ENCODE assay signal across 24 mouse cellular contexts in genomic region chr16:20357837-20358236, GRCm38 (mm10). TPM values are rescaled to one million over a fixed set of nuclear protein-coding genes. Genes with fewer than 3 reads are reported as not detected.
DNase-seq lines count a peak whose midpoint lies in the region; TF ChIP-seq lines count a peak whose summit lies in the region.
"Had no signal": no experiment of that assay in that cellular context is flagged by ENCODE, and none has a peak within 500 bp of the region (broad histone marks: within the 10 kb centered on the region; RNA-seq: fewer than 3 reads in every experiment).

No protein-coding gene starts in this region.

- 71% methylated on average over 5 of the region's 5 CpGs for WGBS in spleen, adult 2 months

- no peaks in the 10 kb centered on the region for H3K27me3 ChIP-seq in spleen, adult 2 months (ENCODE audit: control insufficient read depth, insufficient read depth, low read length)
- H3K27me3 ChIP-seq: forebrain, embryonic 13.5 days; heart, embryonic 13.5 days had no signal

- peaks cover 6% of the 10 kb centered on the region for H3K36me3 ChIP-seq in spleen, adult 2 months (ENCODE audit: control insufficient read depth, insufficient read depth, low read length)

- H3K27ac ChIP-seq in spleen, adult 2 months (ENCODE audit: insufficient read depth, low read length) = 0 out of 2 replicates have a peak overlapping the region, but pooled peaks have one; percentile 2
- H3K27ac ChIP-seq: forebrain, embryonic 13.5 days; heart, embryonic 13.5 days; hindbrain, embryonic 10.5 days; midbrain, embryonic 10.5 days had no signal

- no peaks in the 10 kb centered on the region; the same call in 1 of the 2 replicates for H3K4me1 ChIP-seq in spleen, adult 2 months (ENCODE audit: control insufficient read depth, insufficient read depth, insufficient read length)
- H3K4me1 ChIP-seq: forebrain, embryonic 13.5 days; hindbrain, embryonic 10.5 days; midbrain, embryonic 10.5 days had no signal

- no peak for TF ChIP-seq POLR2A in spleen, adult 2 months (IDR thresholded peaks at IDR 0.05; ENCODE audit: low read depth, low read length)

- no peak overlapping the region for H3K4me3 ChIP-seq in spleen, adult 2 months (ENCODE audit: extremely low read depth, insufficient read depth, insufficient read length)
- H3K4me3 ChIP-seq: forebrain, embryonic 13.5 days; heart, embryonic 13.5 days; hindbrain, embryonic 10.5 days; midbrain, embryonic 10.5 days had no signal

- no peak for TF ChIP-seq CTCF in spleen, adult 2 months (IDR thresholded peaks at IDR 0.05; ENCODE audit: extremely low read depth, insufficient read depth, insufficient read length, insufficient replicate concordance)

- intact Hi-C loops in heart, postnatal 25 days (cut with DNase I) = no loop called here

- peak; percentile 11 for DNase-seq in heart, adult 8-10 months (ENCODE audit: low spot score)
- DNase-seq in heart, postnatal 25 days (ENCODE audit: low spot score) = no peak
- no peak for DNase-seq in spleen, adult 2 months (ENCODE audit: low read depth in 1 of 2, low spot score in 2 of 2)
- no peak for DNase-seq in spleen, adult 12 weeks (ENCODE audit: low spot score)
- peak; percentile 32 to 38 for DNase-seq in lung, postnatal 4 days
- DNase-seq in right cerebral cortex, postnatal 10 days (ENCODE audit: low spot score in 2 of 2) = no peak
- no peak for DNase-seq in embryo, embryonic 9.5 days (ENCODE audit: extremely low spot score)
- no peak for DNase-seq in ovary, adult 18-20 months (ENCODE audit: low spot score)
- DNase-seq: adrenal gland, postnatal 14 days; cerebellum, adult 9-11 months; embryo, embryonic 11 days; kidney, adult 18-20 months; kidney, postnatal 10 days; lung, embryonic 14.5 days; thymus, postnatal 14 days had no signal

RNA-seq across cellular contexts. Expression of gene Cyp2ab1, which starts 32.6 kb away (rescaled TPM):
- total RNA-seq in heart, adult 8-10 months (2022) = 1 to 10 TPM in 1 of 4 experiments, under 1 TPM in 3; 0.13 to 1.2 (median 0.54) TPM
- under 1 TPM; 0.67 to 0.99 TPM for total RNA-seq in heart, postnatal 25 days (2021)
- 1.8 and 2.1 TPM in 2 replicates for polyA plus RNA-seq in spleen, adult 2 months (2012; rRNA removed)
- total RNA-seq: layer of hippocampus, adult 8-10 months; left cerebral cortex, adult 8-10 months had no signal
- polyA plus RNA-seq: forebrain, embryonic 13.5 days; heart, embryonic 13.5 days; hindbrain, embryonic 10.5 days; limb, embryonic 11.5 days; lung, embryonic 14.5 days; midbrain, embryonic 10.5 days; neural tube, embryonic 14.5 days; stomach, embryonic 16.5 days had no signal

RNA-seq across cellular contexts. Expression of gene Parl, which starts 55.6 kb away (rescaled TPM):
- 10 to 100 TPM; 73.8 to 97.0 (median 84.2) TPM for total RNA-seq in heart, adult 8-10 months (2022)
- total RNA-seq in heart, postnatal 25 days (2021) = 10 to 100 TPM; 88.4 to 88.9 TPM
- 23.8 and 33.1 TPM in 2 replicates for polyA plus RNA-seq in spleen, adult 2 months (2012; rRNA removed)

Comparison
In these comparisons a context has a peak if more than half of its experiments do, and no peak if none do; other contexts are left out.
1. DNase-seq: peak in heart, adult 8-10 months (single experiment) and lung, postnatal 4 days (2 of 2); none in heart, postnatal 25 days (single experiment), spleen, adult 2 months (0 of 2), spleen, adult 12 weeks (single experiment), right cerebral cortex, postnatal 10 days (0 of 2), embryo, embryonic 9.5 days (single experiment) and ovary, adult 18-20 months (single experiment).